9 mouse cellular contexts compared by ENCODE assay signal in genomic region chr3:104794953-104795470, GRCm38 (mm10). TPM values are rescaled to one million over a fixed set of nuclear protein-coding genes. Genes with fewer than 3 reads are reported as not detected.
DNase-seq lines count a peak whose midpoint lies in the region; ATAC-seq and TF ChIP-seq lines count a peak whose summit lies in the region.
"Had no signal": no experiment of that assay in that cellular context is flagged by ENCODE, and none has a peak within 500 bp of the region (broad histone marks: within the 10 kb centered on the region; RNA-seq: fewer than 3 reads in every experiment).

No protein-coding gene starts in this region.

- TF ChIP-seq CTCF in intestine, postnatal 0 days (IDR thresholded peaks at IDR 0.05; ENCODE audit: low read depth), result no peak
- no peak for TF ChIP-seq CTCF in stomach, postnatal 0 days (IDR thresholded peaks at IDR 0.05; ENCODE audit: low read depth)

- WGBS in heart, embryonic 14.5 days, result 40% methylated on average over 12 of the region's 12 CpGs
- WGBS in midbrain, embryonic 12.5 days, result 77% methylated on average over 12 of the region's 12 CpGs
- 81% methylated on average over 11 of the region's 12 CpGs for WGBS in midbrain, embryonic 16.5 days
- 37% methylated on average over 12 of the region's 12 CpGs for WGBS in intestine, postnatal 0 days
- WGBS in stomach, postnatal 0 days, result 38% methylated on average over 12 of the region's 12 CpGs

- no peak for DNase-seq in heart, adult 9 months (ENCODE audit: low spot score in 2 of 2)
- DNase-seq in stomach, postnatal 0 days (ENCODE audit: low spot score), result peak; percentile 27
- DNase-seq in cerebellum, adult 9-10 months, result no peak
- DNase-seq in frontal cortex, adult 2 months (ENCODE audit: extremely low spot score in 1 of 2, low spot score in 1 of 2), result no peak
- DNase-seq: cerebellum, adult 9-11 months had no signal

- H3K27me3 ChIP-seq in heart, embryonic 14.5 days (ENCODE audit: control insufficient read depth, insufficient read depth, low read length), result no peaks in the 10 kb centered on the region
- H3K27me3 ChIP-seq in midbrain, embryonic 12.5 days, result peaks cover 10% of the 10 kb centered on the region
- no peaks in the 10 kb centered on the region for H3K27me3 ChIP-seq in midbrain, embryonic 16.5 days (ENCODE audit: control insufficient read depth, insufficient read depth, low read depth, low read length)
- H3K27me3 ChIP-seq in intestine, postnatal 0 days (replicated peaks; ENCODE audit: control insufficient read depth, insufficient read depth, low read length), result no peaks in the 10 kb centered on the region
- no peaks in the 10 kb centered on the region for H3K27me3 ChIP-seq in stomach, postnatal 0 days (ENCODE audit: control insufficient read depth, insufficient read depth, low read length)

- H3K9me3 ChIP-seq in heart, embryonic 14.5 days (ENCODE audit: control insufficient read depth, low read length), result no peaks in the 10 kb centered on the region
- H3K9me3 ChIP-seq in midbrain, embryonic 12.5 days, result no peaks in the 10 kb centered on the region
- no peaks in the 10 kb centered on the region for H3K9me3 ChIP-seq in midbrain, embryonic 16.5 days (replicated peaks; ENCODE audit: control insufficient read depth, low read length, poor library complexity, severe bottlenecking)
- no peaks in the 10 kb centered on the region for H3K9me3 ChIP-seq in intestine, postnatal 0 days (ENCODE audit: control insufficient read depth)
- H3K9me3 ChIP-seq in stomach, postnatal 0 days (ENCODE audit: control insufficient read depth, low read length), result no peaks in the 10 kb centered on the region

- peaks cover 80% of the 10 kb centered on the region for H3K36me3 ChIP-seq in heart, embryonic 14.5 days (ENCODE audit: control insufficient read depth, insufficient read depth, low read length)
- no peaks in the 10 kb centered on the region for H3K36me3 ChIP-seq in midbrain, embryonic 12.5 days
- H3K36me3 ChIP-seq in midbrain, embryonic 16.5 days (ENCODE audit: control insufficient read depth, insufficient read depth, low read length), result no peaks in the 10 kb centered on the region
- peaks cover 61% of the 10 kb centered on the region for H3K36me3 ChIP-seq in intestine, postnatal 0 days (ENCODE audit: control insufficient read depth, insufficient read depth)
- peaks cover 8% of the 10 kb centered on the region for H3K36me3 ChIP-seq in stomach, postnatal 0 days (ENCODE audit: control insufficient read depth, insufficient read depth, low read length)

- no peak for TF ChIP-seq EP300 in stomach, postnatal 0 days (optimal IDR thresholded peaks at IDR 0.05)

- no peak overlapping the region for H3K4me3 ChIP-seq in heart, embryonic 14.5 days (ENCODE audit: control insufficient read depth in 1 of 2, insufficient read depth in 1 of 2, low read depth in 1 of 2, low read length in 2 of 2)
- H3K4me3 ChIP-seq in midbrain, embryonic 12.5 days, result no peak overlapping the region
- no peak overlapping the region for H3K4me3 ChIP-seq in midbrain, embryonic 16.5 days (ENCODE audit: low read depth, low read length)
- no peak overlapping the region for H3K4me3 ChIP-seq in intestine, postnatal 0 days (ENCODE audit: low read depth, low read length)
- no peak overlapping the region for H3K4me3 ChIP-seq in stomach, postnatal 0 days (ENCODE audit: low read depth, low read length)

- H3K27ac ChIP-seq in heart, embryonic 14.5 days (replicated peaks in 1 of 2; ENCODE audit: control insufficient read depth in 1 of 2, insufficient read depth in 1 of 2, low read depth in 2 of 2, low read length in 2 of 2), result peak overlapping the region; percentile 69 to 94
- no peak overlapping the region for H3K27ac ChIP-seq in midbrain, embryonic 12.5 days (replicated peaks)
- no peak overlapping the region for H3K27ac ChIP-seq in midbrain, embryonic 16.5 days (ENCODE audit: low read length)
- peak overlapping the region; percentile 94 for H3K27ac ChIP-seq in intestine, postnatal 0 days (ENCODE audit: low read depth, low read length)
- H3K27ac ChIP-seq in stomach, postnatal 0 days (replicated peaks), result peak overlapping the region; percentile 82

- peaks cover 49 to 61% of the 10 kb centered on the region in 2 experiments for H3K4me1 ChIP-seq in heart, embryonic 14.5 days (ENCODE audit: control insufficient read depth in 2 of 2, insufficient read depth in 2 of 2, low read length in 2 of 2)
- peaks cover 32% of the 10 kb centered on the region for H3K4me1 ChIP-seq in midbrain, embryonic 12.5 days
- no peaks in the 10 kb centered on the region for H3K4me1 ChIP-seq in midbrain, embryonic 16.5 days (ENCODE audit: control insufficient read depth, insufficient read depth, low read length)
- peaks cover 21% of the 10 kb centered on the region for H3K4me1 ChIP-seq in intestine, postnatal 0 days (replicated peaks; ENCODE audit: control insufficient read depth, insufficient read depth, low read length)
- H3K4me1 ChIP-seq in stomach, postnatal 0 days (replicated peaks; ENCODE audit: control insufficient read depth, insufficient read depth), result peaks cover 18% of the 10 kb centered on the region

- ATAC-seq in heart, embryonic 14.5 days (ENCODE audit: insufficient number of reproducible peaks, insufficient read depth, low FRiP score, low read depth), result no peak
- ATAC-seq in midbrain, embryonic 12.5 days (ENCODE audit: low FRiP score, low read depth), result no peak
- ATAC-seq in midbrain, embryonic 16.5 days, result no peak
- ATAC-seq in intestine, postnatal 0 days, result no peak
- ATAC-seq in stomach, postnatal 0 days (ENCODE audit: low FRiP score, low TSS enrichment), result no peak

- peak overlapping the region; percentile 41 for H3K9ac ChIP-seq in heart, embryonic 14.5 days (ENCODE audit: low read length)
- peak overlapping the region; percentile 5; the same call in 1 of the 2 replicates for H3K9ac ChIP-seq in midbrain, embryonic 12.5 days (replicated peaks)
- H3K9ac ChIP-seq in midbrain, embryonic 16.5 days (ENCODE audit: low read depth, low read length), result no peak overlapping the region
- H3K9ac ChIP-seq in intestine, postnatal 0 days (ENCODE audit: low read depth, low read length), result peak overlapping the region; percentile 26; the same call in 1 of the 2 replicates
- H3K9ac ChIP-seq in stomach, postnatal 0 days (ENCODE audit: low read length), result no peak overlapping the region

- peak overlapping the region; percentile 29 for H3K4me2 ChIP-seq in heart, embryonic 14.5 days (ENCODE audit: low read length)
- no peak overlapping the region for H3K4me2 ChIP-seq in midbrain, embryonic 12.5 days (replicated peaks)
- H3K4me2 ChIP-seq in midbrain, embryonic 16.5 days (ENCODE audit: low read length), result no peak overlapping the region
- peak overlapping the region; percentile 24; the same call in 1 of the 2 replicates for H3K4me2 ChIP-seq in intestine, postnatal 0 days (replicated peaks; ENCODE audit: low read depth)
- no peak overlapping the region for H3K4me2 ChIP-seq in stomach, postnatal 0 days (replicated peaks; ENCODE audit: low read depth)

RNA-seq across cellular contexts. Expression of gene Rhoc, which starts 6.8 kb away (rescaled TPM):
- 178 and 202 TPM in 2 replicates for polyA plus RNA-seq in heart, embryonic 14.5 days (2014; fragmentation: Nextera tagmentation; extraction: Ambion mirVana)
- 69.3 and 78.9 TPM in 2 replicates for polyA plus RNA-seq in midbrain, embryonic 12.5 days (2016; fragmentation: Nextera tagmentation; extraction: Ambion mirVana)
- polyA plus RNA-seq in midbrain, embryonic 16.5 days (2015; fragmentation: Nextera tagmentation; extraction: Ambion mirVana), result 41.2 and 45.5 TPM in 2 replicates
- 316 and 320 TPM in 2 replicates for polyA plus RNA-seq in intestine, postnatal 0 days (2015; fragmentation: Nextera tagmentation; extraction: Ambion mirVana)
- polyA plus RNA-seq in stomach, postnatal 0 days (2015; fragmentation: Nextera tagmentation; extraction: Ambion mirVana), result 126 and 130 TPM in 2 replicates
- 30.8 and 42.7 TPM in 2 replicates for polyA plus RNA-seq in frontal cortex, adult 2 months (2012; rRNA removed)

RNA-seq across cellular contexts. Expression of gene Fam19a3, which starts 13.4 kb away (rescaled TPM):
- 1.0 and 1.9 TPM in 2 replicates for polyA plus RNA-seq in heart, embryonic 14.5 days (2014; fragmentation: Nextera tagmentation; extraction: Ambion mirVana)
- not detected in 2 replicates for polyA plus RNA-seq in midbrain, embryonic 12.5 days (2016; fragmentation: Nextera tagmentation; extraction: Ambion mirVana)
- polyA plus RNA-seq in midbrain, embryonic 16.5 days (2015; fragmentation: Nextera tagmentation; extraction: Ambion mirVana), result 0.11 TPM in 1 of 2 replicates, not detected in the other
- polyA plus RNA-seq in intestine, postnatal 0 days (2015; fragmentation: Nextera tagmentation; extraction: Ambion mirVana), result 0.05 and 0.22 TPM in 2 replicates
- polyA plus RNA-seq in stomach, postnatal 0 days (2015; fragmentation: Nextera tagmentation; extraction: Ambion mirVana), result 0.17 TPM in 1 of 2 replicates, not detected in the other
- polyA plus RNA-seq in frontal cortex, adult 2 months (2012; rRNA removed), result 2.6 and 3.5 TPM in 2 replicates

RNA-seq across cellular contexts. Expression of gene Ppm1j, which starts 14.2 kb away (rescaled TPM):
- polyA plus RNA-seq in heart, embryonic 14.5 days (2014; fragmentation: Nextera tagmentation; extraction: Ambion mirVana), result 33.0 and 33.2 TPM in 2 replicates
- 0.66 and 0.86 TPM in 2 replicates for polyA plus RNA-seq in midbrain, embryonic 12.5 days (2016; fragmentation: Nextera tagmentation; extraction: Ambion mirVana)
- 0.98 and 1.1 TPM in 2 replicates for polyA plus RNA-seq in midbrain, embryonic 16.5 days (2015; fragmentation: Nextera tagmentation; extraction: Ambion mirVana)
- polyA plus RNA-seq in intestine, postnatal 0 days (2015; fragmentation: Nextera tagmentation; extraction: Ambion mirVana), result 22.3 and 24.4 TPM in 2 replicates
- polyA plus RNA-seq in stomach, postnatal 0 days (2015; fragmentation: Nextera tagmentation; extraction: Ambion mirVana), result 2.4 and 2.8 TPM in 2 replicates
- polyA plus RNA-seq in frontal cortex, adult 2 months (2012; rRNA removed), result 15.8 and 15.9 TPM in 2 replicates

RNA-seq across cellular contexts. Expression of gene Mov10, which starts 23.4 kb away (rescaled TPM):
- 20.9 and 22.1 TPM in 2 replicates for polyA plus RNA-seq in heart, embryonic 14.5 days (2014; fragmentation: Nextera tagmentation; extraction: Ambion mirVana)
- 14.6 and 15.2 TPM in 2 replicates for polyA plus RNA-seq in midbrain, embryonic 12.5 days (2016; fragmentation: Nextera tagmentation; extraction: Ambion mirVana)
- polyA plus RNA-seq in midbrain, embryonic 16.5 days (2015; fragmentation: Nextera tagmentation; extraction: Ambion mirVana), result 7.8 and 8.3 TPM in 2 replicates
- 144 and 157 TPM in 2 replicates for polyA plus RNA-seq in intestine, postnatal 0 days (2015; fragmentation: Nextera tagmentation; extraction: Ambion mirVana)
- 28.1 and 30.4 TPM in 2 replicates for polyA plus RNA-seq in stomach, postnatal 0 days (2015; fragmentation: Nextera tagmentation; extraction: Ambion mirVana)
- 15.0 TPM in 2 replicates for polyA plus RNA-seq in frontal cortex, adult 2 months (2012; rRNA removed)

Comparison
In these comparisons a context has a peak if more than half of its experiments do, and no peak if none do; other contexts are left out.
1. H3K9ac ChIP-seq: peak in heart, embryonic 14.5 days (single experiment), midbrain, embryonic 12.5 days (single experiment) and intestine, postnatal 0 days (single experiment); none in midbrain, embryonic 16.5 days (single experiment) and stomach, postnatal 0 days (single experiment).
2. H3K27ac ChIP-seq: peak in heart, embryonic 14.5 days (2 of 2), intestine, postnatal 0 days (single experiment) and stomach, postnatal 0 days (single experiment); none in midbrain, embryonic 12.5 days (single experiment) and midbrain, embryonic 16.5 days (single experiment).
3. H3K4me2 ChIP-seq: peak in heart, embryonic 14.5 days (single experiment) and intestine, postnatal 0 days (single experiment); none in midbrain, embryonic 12.5 days (single experiment), midbrain, embryonic 16.5 days (single experiment) and stomach, postnatal 0 days (single experiment).